Mouse (Mus musculus) spleen, adult 2 months (tissue): ENCODE results near the gene C8a. TPM values are rescaled to one million over a fixed set of nuclear protein-coding genes. Genes with fewer than 3 reads are reported as not detected.

Experiments used
- DNase-seq, 2 experiments: peaks; one replicate each; pipeline versions ENCODE4 v3.0.0 to v3.0.0-alpha.2; 2012 to 2021; ENCODE audit warnings: low spot score in 2 of 2, low read depth in 1 of 2
- H3K27ac ChIP-seq: fragments of 200-500 bp; 2 replicates; pipeline ENCODE4 v1.5.1; 2012; ENCODE audit warnings: low read length, inconsistent platforms; ENCODE audit not compliant: insufficient read depth
- H3K27me3 ChIP-seq: fragments of 200-500 bp; 2 replicates; pipeline ENCODE4 v1.6.1; 2012; ENCODE audit warnings: mild to moderate bottlenecking, moderate library complexity, low read length, inconsistent platforms; ENCODE audit not compliant: control insufficient read depth, insufficient read depth
- H3K36me3 ChIP-seq: fragments of 200-500 bp; 2 replicates; pipeline ENCODE4 v1.6.1; 2012; ENCODE audit warnings: mild to moderate bottlenecking, low read length, inconsistent platforms; ENCODE audit not compliant: control insufficient read depth, insufficient read depth
- H3K4me1 ChIP-seq: fragments of 200-500 bp; 2 replicates; pipeline ENCODE4 v1.6.1; 2011; ENCODE audit warnings: inconsistent platforms; ENCODE audit not compliant: control insufficient read depth, insufficient read depth, insufficient read length
- H3K4me3 ChIP-seq: fragments of 200-500 bp; 2 replicates; pipeline ENCODE4 v1.5.1; 2011; ENCODE audit warnings: mild to moderate bottlenecking, inconsistent platforms; ENCODE audit not compliant: insufficient read depth, insufficient read length; ENCODE audit errors: extremely low read depth
- CTCF ChIP-seq: fragments of 200-500 bp; IDR thresholded peaks from 2 replicates; pipeline ENCODE4 v1.5.1; 2011; ENCODE audit warnings: mild to moderate bottlenecking, inconsistent platforms; ENCODE audit not compliant: insufficient read depth, insufficient read length, insufficient replicate concordance; ENCODE audit errors: extremely low read depth
- POLR2A ChIP-seq: fragments of 200-500 bp; IDR thresholded peaks from 2 replicates; pipeline ENCODE4 v1.6.1; 2011; ENCODE audit warnings: low read depth, low read length, inconsistent platforms
- WGBS: fragments of 180-500 bp; shearing (Covaris S2); methylation state at CpG from one replicate; pipeline ENCODE4 v1.1.7; 2018; 5-methylcytosine and 5-hydroxymethylcytosine counted together
- polyA plus RNA-seq: library from polyadenylated mRNA; depleted of rRNA; stranded (reverse); fragments of >200 nt; gene quantifications from 2 replicates; pipeline ENCODE4 v1.2.3, GENCODE M21; 2012

Gene C8a
- polyA plus RNA-seq, 1 experiment: not detected

DNA sequence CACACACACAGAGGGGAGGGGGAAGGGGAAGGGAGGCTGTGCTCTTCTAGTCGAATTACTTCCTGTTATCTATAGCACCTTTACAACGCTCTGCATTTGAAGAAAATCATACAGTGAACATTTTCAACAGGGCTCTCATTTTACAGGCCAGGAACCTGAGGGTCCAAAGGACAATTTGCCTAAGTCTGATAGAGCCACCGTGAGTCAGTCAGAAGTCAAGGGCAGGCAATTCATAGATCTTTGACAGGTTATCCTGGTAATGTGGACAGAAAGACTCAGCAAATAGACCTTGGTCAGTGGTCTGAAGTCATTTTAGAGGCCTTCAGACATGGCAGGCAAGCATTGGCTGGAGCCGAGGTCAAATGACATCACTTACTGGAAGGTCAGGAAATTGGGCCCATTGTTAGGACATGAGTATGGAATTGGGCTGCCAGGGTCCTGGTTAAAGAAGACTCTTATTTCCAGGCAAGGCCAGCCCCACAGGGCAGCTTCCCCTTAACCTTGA lies 52.5 kb downstream of the C8a start:
- no peaks in the 10 kb centered on the region for H3K36me3 ChIP-seq
- H3K4me1 ChIP-seq: no peaks in the 10 kb centered on the region
- 70% methylated on average over 4 of the region's 4 CpGs for WGBS
- H3K27ac ChIP-seq: no peak overlapping the region
- TF ChIP-seq POLR2A (no peak), CTCF (no peak)
- no peaks in the 10 kb centered on the region for H3K27me3 ChIP-seq
- DNase-seq: no peak
- H3K4me3 ChIP-seq: no peak overlapping the region

- no peak for TF ChIP-seq CTCF
- no peak for TF ChIP-seq POLR2A
- Histone ChIP-seq H3K27ac (no peak overlapping the region), H3K27me3 (no peaks in the 10 kb centered on the region), H3K4me3 (no peak overlapping the region), H3K36me3 (no peaks in the 10 kb centered on the region), H3K4me1 (no peaks in the 10 kb centered on the region)
- 75% methylated on average over 4 of the region's 4 CpGs for WGBS
- no peak for DNase-seq
Measured at GRCm38 (mm10) chr4:104819891-104820290, 56.3 kb downstream of the C8a start.

DNA sequence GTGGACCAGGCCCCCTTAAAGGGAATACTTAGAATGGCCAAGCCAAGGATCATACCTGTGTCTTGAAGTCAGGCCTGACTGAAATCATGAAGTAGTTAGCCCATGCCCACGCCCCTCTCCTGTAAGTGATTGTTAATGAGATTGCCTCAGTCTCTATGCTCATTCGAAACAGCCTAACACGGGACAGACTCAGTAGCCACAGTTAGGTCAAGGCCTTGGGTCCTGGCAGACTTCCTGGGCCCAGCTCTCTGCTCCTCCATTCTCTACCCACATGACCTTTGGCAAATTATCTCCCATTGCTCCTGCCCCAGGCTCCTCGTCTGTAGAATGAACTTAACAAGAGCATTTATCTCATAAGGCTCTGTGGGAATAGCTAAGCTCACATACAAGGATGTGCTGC lies 57.2 kb downstream of the C8a start:
- 74% methylated on average over 4 of the region's 4 CpGs for WGBS
- Histone ChIP-seq H3K4me1 (no peaks in the 10 kb centered on the region), H3K36me3 (no peaks in the 10 kb centered on the region), H3K27ac (no peak overlapping the region), H3K4me3 (no peak overlapping the region), H3K27me3 (no peaks in the 10 kb centered on the region)
- TF ChIP-seq POLR2A (no peak), CTCF (no peak)
- no peak for DNase-seq

- H3K4me1 ChIP-seq: no peaks in the 10 kb centered on the region
- H3K27ac ChIP-seq: no peak overlapping the region
- TF ChIP-seq POLR2A (no peak), CTCF (no peak)
- H3K27me3 ChIP-seq: no peaks in the 10 kb centered on the region
- no peaks in the 10 kb centered on the region for H3K36me3 ChIP-seq
- 59% methylated on average over 2 of the region's 2 CpGs for WGBS
- DNase-seq: no peak
- H3K4me3 ChIP-seq: no peak overlapping the region
Measured at GRCm38 (mm10) chr4:104817509-104817908, 58.7 kb downstream of the C8a start.

- H3K4me1 ChIP-seq: no peaks in the 10 kb centered on the region
- TF ChIP-seq POLR2A: no peak
- no peak for TF ChIP-seq CTCF
- no peaks in the 10 kb centered on the region for H3K36me3 ChIP-seq
- H3K27ac ChIP-seq: no peak overlapping the region
- WGBS: 83% methylated on average over 4 of the region's 4 CpGs
- no peaks in the 10 kb centered on the region for H3K27me3 ChIP-seq
- no peak for DNase-seq
- no peak overlapping the region for H3K4me3 ChIP-seq
Measured at GRCm38 (mm10) chr4:104816519-104817232, 59.5 kb downstream of the C8a start.

DNA sequence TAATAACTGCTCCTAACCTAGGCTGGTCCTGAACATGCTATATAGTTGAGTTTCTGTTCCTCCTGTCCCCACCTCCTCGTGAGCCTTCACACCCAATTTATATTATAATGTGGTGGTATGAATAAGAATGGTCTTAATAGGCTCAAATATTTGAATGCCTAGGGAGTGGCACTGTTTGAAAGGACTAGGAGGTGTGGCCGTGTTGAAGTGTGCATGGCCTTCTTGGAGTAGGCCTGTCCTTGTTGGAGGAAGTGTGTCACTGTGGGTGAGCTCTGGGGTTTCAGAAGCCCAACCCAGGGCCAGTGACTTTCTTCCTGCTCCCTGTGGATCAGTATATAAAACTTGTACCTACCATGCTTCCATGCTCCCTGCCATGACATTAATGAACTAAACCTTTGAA lies 62.6 kb downstream of the C8a start:
- 74% methylated on average over 2 of the region's 2 CpGs for WGBS
- TF ChIP-seq POLR2A (no peak), CTCF (no peak)
- no peaks in the 10 kb centered on the region for H3K4me1 ChIP-seq
- H3K36me3 ChIP-seq: no peaks in the 10 kb centered on the region
- no peak for DNase-seq
- no peak overlapping the region for H3K4me3 ChIP-seq
- no peak overlapping the region for H3K27ac ChIP-seq
- H3K27me3 ChIP-seq: no peaks in the 10 kb centered on the region

GRCm38 (mm10) chr4:104810710-104811286 lies 65.4 kb downstream of the C8a start:
- no peaks in the 10 kb centered on the region for H3K36me3 ChIP-seq
- H3K4me3 ChIP-seq: no peak overlapping the region
- no peak for TF ChIP-seq POLR2A
- no peak for TF ChIP-seq CTCF
- H3K27ac ChIP-seq: no peak overlapping the region
- DNase-seq: no peak
- H3K27me3 ChIP-seq: no peaks in the 10 kb centered on the region
- WGBS: 87% methylated on average over 10 of the region's 10 CpGs
- no peaks in the 10 kb centered on the region for H3K4me1 ChIP-seq
